ENCODE assay signal across 35 mouse cellular contexts in the genomic region with DNA sequence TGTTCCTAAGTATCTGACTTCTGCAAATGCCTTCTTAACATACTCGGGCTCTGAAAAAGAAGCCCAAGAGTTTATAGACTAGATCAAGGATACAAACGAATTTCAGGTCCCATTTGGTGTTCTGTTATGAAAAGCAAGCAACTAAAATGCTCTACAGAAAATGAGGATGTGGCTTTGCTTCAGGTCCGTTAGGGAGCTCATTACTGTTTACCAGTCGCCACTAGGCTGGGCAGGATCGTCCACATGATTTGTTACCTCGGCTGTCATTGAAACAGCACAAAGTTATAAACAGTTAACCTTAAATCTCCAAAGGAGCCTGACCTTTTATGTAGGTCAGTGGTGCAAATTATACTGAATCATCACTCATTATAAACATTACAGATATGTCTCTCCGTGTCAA. TPM values are rescaled to one million over a fixed set of nuclear protein-coding genes. Genes with fewer than 3 reads are reported as not detected.
"Had no signal": no experiment of that assay in that cellular context is flagged by ENCODE, and none has a peak within 500 bp of the region (broad histone marks: within the 10 kb centered on the region; RNA-seq: fewer than 3 reads in every experiment).

No protein-coding gene starts in this region.

- H3K4me1 ChIP-seq: heart, embryonic 12.5 days; heart, embryonic 13.5 days; heart, embryonic 15.5 days; hindbrain, embryonic 12.5 days; hindbrain, embryonic 13.5 days; hindbrain, embryonic 15.5 days; intestine, embryonic 15.5 days had no signal

- ATAC-seq: hindbrain, embryonic 16.5 days; hindbrain, postnatal 0 days; inflammation-experienced regulatory T-cells, adult 6 months; intestine, embryonic 15.5 days; intestine, embryonic 16.5 days; intestine, postnatal 0 days had no signal

- H3K36me3 ChIP-seq: heart, embryonic 10.5 days; heart, embryonic 12.5 days; heart, embryonic 13.5 days; heart, embryonic 15.5 days; hindbrain, embryonic 10.5 days; hindbrain, embryonic 12.5 days; hindbrain, embryonic 13.5 days; hindbrain, embryonic 15.5 days; intestine, embryonic 15.5 days; kidney, embryonic 15.5 days had no signal

- H3K27ac ChIP-seq: heart, embryonic 10.5 days; heart, embryonic 13.5 days; heart, embryonic 15.5 days; hindbrain, embryonic 10.5 days; hindbrain, embryonic 12.5 days; hindbrain, embryonic 13.5 days; hindbrain, embryonic 14.5 days; hindbrain, embryonic 15.5 days; hindbrain, postnatal 0 days; intestine, embryonic 15.5 days; kidney, embryonic 15.5 days; kidney, postnatal 0 days; layer of hippocampus, adult 2 months; left cerebral cortex, adult 2 months had no signal

- H3K9me3 ChIP-seq: heart, embryonic 10.5 days; heart, embryonic 12.5 days; heart, embryonic 13.5 days; heart, embryonic 15.5 days; hindbrain, embryonic 10.5 days; hindbrain, embryonic 12.5 days; hindbrain, embryonic 13.5 days; hindbrain, embryonic 15.5 days; intestine, embryonic 15.5 days; kidney, embryonic 15.5 days had no signal

- DNase-seq: heart, postnatal 10 days; heart, postnatal 14 days; heart, postnatal 4 days; kidney, adult 11 months; kidney, adult 18-20 months; kidney, adult 2 months; kidney, adult 8-10 months; kidney, adult 9 months; kidney, postnatal 10 days; kidney, postnatal 14 days; kidney, postnatal 25 days; kidney, postnatal 36 days; kidney, postnatal 4 days; layer of hippocampus, adult 9-11 months; layer of hippocampus, postnatal 36 days had no signal

- H3K4me3 ChIP-seq: heart, embryonic 10.5 days; heart, embryonic 12.5 days; heart, embryonic 13.5 days; heart, embryonic 15.5 days; hindbrain, embryonic 10.5 days; hindbrain, embryonic 12.5 days; hindbrain, embryonic 13.5 days; hindbrain, embryonic 15.5 days; intestine, embryonic 15.5 days; kidney, embryonic 15.5 days; layer of hippocampus, adult 2 months; left cerebral cortex, adult 2 months had no signal

- H3K4me2 ChIP-seq: heart, embryonic 11.5 days; heart, embryonic 12.5 days; heart, embryonic 13.5 days; heart, embryonic 15.5 days; hindbrain, embryonic 12.5 days; hindbrain, embryonic 13.5 days; hindbrain, embryonic 14.5 days; hindbrain, embryonic 15.5 days; intestine, embryonic 15.5 days; kidney, embryonic 15.5 days had no signal

- H3K9ac ChIP-seq: heart, embryonic 12.5 days; heart, embryonic 13.5 days; heart, embryonic 15.5 days; hindbrain, embryonic 12.5 days; hindbrain, embryonic 13.5 days; hindbrain, embryonic 14.5 days; hindbrain, embryonic 15.5 days; intestine, embryonic 15.5 days; kidney, embryonic 15.5 days had no signal

- H3K27me3 ChIP-seq: heart, embryonic 12.5 days; heart, embryonic 15.5 days; hindbrain, embryonic 12.5 days; hindbrain, embryonic 13.5 days; hindbrain, embryonic 15.5 days; intestine, embryonic 15.5 days had no signal

RNA-seq across cellular contexts. Expression of a gene that starts 29.2 kb away (rescaled TPM):
- polyA plus RNA-seq: inflammation-experienced regulatory T-cells, adult 6 months had no signal
